Mouse (Mus musculus): ENCODE measurements around the gene Mettl9. TPM values are rescaled to one million over a fixed set of nuclear protein-coding genes. Genes with fewer than 3 reads are reported as not detected.

Gene Mettl9
- polyA plus RNA-seq, 2 experiments: 91.6 to 188 TPM

- Histone ChIP-seq H3K4me3 (replicated peaks; ENCODE audit: low read length) (no peak overlapping the region), H3K9ac (ENCODE audit: low read depth, low read length, severe bottlenecking) (no peak overlapping the region), H3K9me3 (ENCODE audit: control insufficient read depth, low read length) (no peaks in the 10 kb centered on the region), H3K4me2 (replicated peaks; ENCODE audit: low read depth, low read length, severe bottlenecking) (no peak overlapping the region), H3K27ac (replicated peaks; ENCODE audit: low read depth, low read length) (no peak overlapping the region), H3K27me3 (ENCODE audit: control insufficient read depth, insufficient read depth, low read length) (no peaks in the 10 kb centered on the region), H3K4me1 (ENCODE audit: control insufficient read depth, insufficient read depth, low read length) (peaks cover 32% of the 10 kb centered on the region), H3K36me3 (ENCODE audit: control insufficient read depth, insufficient read depth, low read length) (peaks cover 8% of the 10 kb centered on the region)
- WGBS: 67% methylated on average over 1 of the region's 1 CpGs
- no peak for TF ChIP-seq POLR2A (IDR thresholded peaks at IDR 0.05; ENCODE audit: borderline replicate concordance, extremely low read depth, insufficient read depth, insufficient read length)
- no peak for ATAC-seq (ENCODE audit: low FRiP score, low read depth)
- DNase-seq (ENCODE audit: low spot score): no peak
Observed at GRCm38 (mm10) chr7:121044251-121044650, 10.0 kb downstream of the Mettl9 start.

DNA sequence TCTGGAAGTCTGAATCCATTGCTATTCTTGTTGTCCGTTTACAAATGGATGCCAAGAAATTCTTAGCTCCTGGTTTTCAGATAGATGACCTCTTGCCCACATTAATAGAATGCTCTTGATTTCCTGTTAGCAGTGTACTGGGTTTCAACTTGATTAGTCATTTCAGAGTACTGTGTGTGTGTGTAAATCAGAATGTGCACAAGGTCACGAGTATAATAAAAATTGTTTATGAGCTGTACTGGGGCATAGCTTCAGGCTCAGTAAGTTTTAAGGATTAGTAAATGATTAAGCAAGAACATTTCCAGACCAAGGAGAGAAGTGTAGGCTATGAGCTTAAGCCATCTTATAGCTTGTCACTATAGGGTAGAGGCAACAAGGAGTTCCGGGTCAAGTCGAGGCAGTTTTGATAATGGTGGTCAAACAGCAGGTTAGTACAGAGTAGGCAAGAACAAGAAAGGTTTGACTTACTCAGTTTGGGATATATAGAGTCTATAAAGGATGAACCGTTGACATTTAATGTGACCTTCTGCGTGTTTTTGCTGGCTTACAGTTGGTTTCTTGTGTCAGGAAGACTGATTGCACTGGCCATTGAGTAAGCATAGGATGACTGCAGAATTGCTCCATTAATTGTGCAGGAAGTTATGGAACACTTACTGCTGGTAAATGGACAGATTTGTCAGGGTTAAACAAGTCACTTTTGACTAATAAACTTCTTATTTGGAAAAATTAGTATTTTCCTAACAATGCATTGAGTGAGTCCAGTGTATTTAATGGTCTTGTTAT lies 11.6 kb downstream of the Mettl9 start:
- H3K9me3 ChIP-seq (ENCODE audit: control insufficient read depth, low read length): no peaks in the 10 kb centered on the region
- no peak for ATAC-seq (ENCODE audit: low FRiP score, low read depth)
- no peak overlapping the region for H3K4me3 ChIP-seq (replicated peaks; ENCODE audit: low read length)
- H3K36me3 ChIP-seq (ENCODE audit: control insufficient read depth, insufficient read depth, low read length): peaks cover 16% of the 10 kb centered on the region
- H3K27me3 ChIP-seq (ENCODE audit: control insufficient read depth, insufficient read depth, low read length): no peaks in the 10 kb centered on the region
- WGBS: 70% methylated on average over 6 of the region's 6 CpGs
- H3K9ac ChIP-seq (ENCODE audit: low read depth, low read length, severe bottlenecking): no peak overlapping the region
- peaks cover 16% of the 10 kb centered on the region for H3K4me1 ChIP-seq (ENCODE audit: control insufficient read depth, insufficient read depth, low read length)
- DNase-seq (ENCODE audit: low spot score): no peak
- no peak overlapping the region for H3K4me2 ChIP-seq (replicated peaks; ENCODE audit: low read depth, low read length, severe bottlenecking)
- TF ChIP-seq POLR2A (IDR thresholded peaks at IDR 0.05; ENCODE audit: borderline replicate concordance, extremely low read depth, insufficient read depth, insufficient read length): no peak
- H3K27ac ChIP-seq (replicated peaks; ENCODE audit: low read depth, low read length): no peak overlapping the region

DNA sequence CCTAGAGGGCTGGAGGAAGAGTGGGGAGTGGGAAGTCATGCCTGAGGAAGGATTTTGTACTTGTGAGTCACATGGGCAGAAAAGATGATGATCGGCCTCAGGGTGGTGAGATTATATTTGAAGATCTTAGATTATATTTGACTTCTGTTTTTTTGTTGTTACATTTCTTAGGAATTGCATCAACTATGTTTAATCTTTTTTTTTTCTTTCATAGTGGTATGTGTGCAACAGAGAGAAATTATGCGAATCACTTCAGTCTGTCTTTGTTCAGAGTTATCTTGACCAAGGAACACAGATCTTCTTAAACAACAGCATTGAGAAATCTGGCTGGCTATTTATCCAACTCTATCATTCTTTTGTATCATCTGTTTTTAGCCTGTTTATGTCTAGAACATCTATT lies 13.4 kb downstream of the Mettl9 start:
- ATAC-seq (ENCODE audit: low FRiP score, low read depth): no peak
- Histone ChIP-seq H3K9ac (ENCODE audit: low read depth, low read length, severe bottlenecking) (no peak overlapping the region), H3K4me3 (replicated peaks; ENCODE audit: low read length) (no peak overlapping the region), H3K9me3 (ENCODE audit: control insufficient read depth, low read length) (no peaks in the 10 kb centered on the region), H3K4me2 (replicated peaks; ENCODE audit: low read depth, low read length, severe bottlenecking) (no peak overlapping the region), H3K4me1 (ENCODE audit: control insufficient read depth, insufficient read depth, low read length) (0 out of 2 replicates have a peak, but pooled peaks cover 2% of the 10 kb centered on the region), H3K27ac (replicated peaks; ENCODE audit: low read depth, low read length) (no peak overlapping the region), H3K36me3 (ENCODE audit: control insufficient read depth, insufficient read depth, low read length) (peaks cover 30% of the 10 kb centered on the region), H3K27me3 (ENCODE audit: control insufficient read depth, insufficient read depth, low read length) (no peaks in the 10 kb centered on the region)
- 100% methylated on average over 2 of the region's 2 CpGs for WGBS
- TF ChIP-seq POLR2A (IDR thresholded peaks at IDR 0.05; ENCODE audit: borderline replicate concordance, extremely low read depth, insufficient read depth, insufficient read length): no peak
- no peak for DNase-seq (ENCODE audit: low spot score)

DNA sequence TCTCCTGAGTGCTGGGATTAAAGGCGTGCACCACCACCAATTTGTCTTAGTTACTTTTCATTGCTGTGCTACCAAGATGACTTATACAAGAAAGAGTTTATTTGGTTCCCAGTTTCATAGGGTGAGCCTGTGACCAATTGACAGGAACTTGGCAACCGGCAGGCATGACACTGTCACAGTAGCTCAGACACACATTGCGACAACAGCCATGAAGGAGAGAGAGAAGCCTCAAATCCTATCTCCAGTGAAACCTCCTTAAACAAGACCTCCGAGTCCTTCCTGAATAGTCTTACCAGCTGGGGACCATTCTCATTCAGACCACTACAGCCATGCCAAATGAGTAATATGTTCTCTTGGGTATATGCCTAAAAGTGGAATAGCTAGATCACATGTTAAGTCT lies 18.8 kb downstream of the Mettl9 start:
- TF ChIP-seq POLR2A (IDR thresholded peaks at IDR 0.05; ENCODE audit: borderline replicate concordance, extremely low read depth, insufficient read depth, insufficient read length): no peak
- Histone ChIP-seq H3K9ac (ENCODE audit: low read depth, low read length, severe bottlenecking) (no peak overlapping the region), H3K4me3 (replicated peaks; ENCODE audit: low read length) (no peak overlapping the region), H3K9me3 (ENCODE audit: control insufficient read depth, low read length) (no peaks in the 10 kb centered on the region), H3K4me2 (replicated peaks; ENCODE audit: low read depth, low read length, severe bottlenecking) (no peak overlapping the region), H3K27ac (replicated peaks; ENCODE audit: low read depth, low read length) (no peak overlapping the region), H3K27me3 (ENCODE audit: control insufficient read depth, insufficient read depth, low read length) (no peaks in the 10 kb centered on the region), H3K36me3 (ENCODE audit: control insufficient read depth, insufficient read depth, low read length) (peaks cover 81% of the 10 kb centered on the region), H3K4me1 (ENCODE audit: control insufficient read depth, insufficient read depth, low read length) (no peaks in the 10 kb centered on the region)
- ATAC-seq (ENCODE audit: low FRiP score, low read depth) (no peak), DNase-seq (ENCODE audit: low spot score) (no peak)
- WGBS: 87% methylated on average over 4 of the region's 4 CpGs

GRCm38 (mm10) chr7:121059477-121060218 lies 25.4 kb downstream of the Mettl9 start:
- Histone ChIP-seq H3K9ac (ENCODE audit: low read depth, low read length, severe bottlenecking) (no peak overlapping the region), H3K4me2 (replicated peaks; ENCODE audit: low read depth, low read length, severe bottlenecking) (no peak overlapping the region), H3K27me3 (ENCODE audit: control insufficient read depth, insufficient read depth, low read length) (no peaks in the 10 kb centered on the region), H3K36me3 (ENCODE audit: control insufficient read depth, insufficient read depth, low read length) (peaks cover 55% of the 10 kb centered on the region), H3K27ac (replicated peaks; ENCODE audit: low read depth, low read length) (no peak overlapping the region), H3K4me1 (ENCODE audit: control insufficient read depth, insufficient read depth, low read length) (no peaks in the 10 kb centered on the region), H3K9me3 (ENCODE audit: control insufficient read depth, low read length) (no peaks in the 10 kb centered on the region), H3K4me3 (replicated peaks; ENCODE audit: low read length) (no peak overlapping the region)
- WGBS: 65% methylated on average over 6 of the region's 6 CpGs
- no peak for ATAC-seq (ENCODE audit: low FRiP score, low read depth)
- no peak for DNase-seq (ENCODE audit: low spot score)
- no peak for TF ChIP-seq POLR2A (IDR thresholded peaks at IDR 0.05; ENCODE audit: borderline replicate concordance, extremely low read depth, insufficient read depth, insufficient read length)
